Mouse (Mus musculus) kidney, embryonic 15.5 days (tissue): ENCODE measurements around the gene Tmpo. TPM values are rescaled to one million over a fixed set of nuclear protein-coding genes. Genes with fewer than 3 reads are reported as not detected.

Experiments
- ATAC-seq: fragments of 200-750 bp; cut with Nextera tagmentation; replicated peaks from 2 replicates; pipeline ENCODE4 v1.8.0; 2017; ENCODE audit warnings: moderate TSS enrichment; ENCODE audit not compliant: low FRiP score
- H3K27ac ChIP-seq: fragments of 300-500 bp; sonication (generic); 2 replicates; pipeline ENCODE4 v1.5.1; 2015; ENCODE audit warnings: mild to moderate bottlenecking, inconsistent platforms
- H3K27me3 ChIP-seq: fragments of 300-500 bp; sonication (generic); 2 replicates; pipeline ENCODE4 v1.6.1; 2015; ENCODE audit warnings: inconsistent platforms
- H3K36me3 ChIP-seq: fragments of 300-500 bp; sonication (generic); 2 replicates; pipeline ENCODE4 v1.6.1; 2015; ENCODE audit warnings: inconsistent platforms
- H3K4me1 ChIP-seq: fragments of 300-500 bp; sonication (generic); 2 replicates; pipeline ENCODE4 v1.6.1; 2015; ENCODE audit warnings: inconsistent platforms
- H3K4me2 ChIP-seq: fragments of 300-500 bp; sonication (generic); 2 replicates; pipeline ENCODE4 v1.6.1; 2015; ENCODE audit warnings: moderate library complexity, mild to moderate bottlenecking, inconsistent platforms
- H3K4me3 ChIP-seq: fragments of 300-500 bp; sonication (generic); replicated peaks from 2 replicates; pipeline ENCODE4 v1.5.1; 2015; ENCODE audit warnings: mild to moderate bottlenecking, inconsistent platforms
- H3K9ac ChIP-seq: fragments of 300-500 bp; sonication (generic); 2 replicates; pipeline ENCODE4 v1.6.1; 2015; ENCODE audit warnings: mild to moderate bottlenecking, inconsistent platforms
- H3K9me3 ChIP-seq: fragments of 300-500 bp; sonication (generic); replicated peaks from 2 replicates; pipeline ENCODE4 v1.6.1; 2016; ENCODE audit warnings: inconsistent platforms
- WGBS: fragments of 180-500 bp; shearing (Covaris S2); methylation state at CpG from one replicate; pipeline ENCODE4 v1.1.7; 2015; ENCODE audit warnings: mixed read lengths; 5-methylcytosine and 5-hydroxymethylcytosine counted together
- polyA plus RNA-seq: library from polyadenylated mRNA; unstranded; fragments of >200 nt; fragmentation: Nextera tagmentation; extraction: Ambion mirVana; gene quantifications from 2 replicates; pipeline ENCODE4 v1.2.1, GENCODE M21; 2015

The Tmpo gene
- polyA plus RNA-seq = 228 and 250 TPM in 2 replicates

- no peaks in the 10 kb centered on the region for H3K27me3 ChIP-seq
- WGBS = 6% methylated on average over 18 of the region's 18 CpGs
- H3K4me2 ChIP-seq = peak within 1 kb of the TSS; percentile 60
- H3K9ac ChIP-seq = peak within 1 kb of the TSS; percentile 55
- peak within 1 kb of the TSS; percentile 100 for H3K27ac ChIP-seq
- H3K4me1 ChIP-seq = peaks cover 28% of the 10 kb centered on the region
- H3K4me3 ChIP-seq = peak within 1 kb of the TSS; percentile 56
- H3K9me3 ChIP-seq = no peaks in the 10 kb centered on the region
- no peak for ATAC-seq
- no peaks in the 10 kb centered on the region for H3K36me3 ChIP-seq
Observed at GRCm38 (mm10) chr10:91180761-91181460, at the start of gene Tmpo. Tmpo (minus strand) TSS chr10:91181315.

DNA sequence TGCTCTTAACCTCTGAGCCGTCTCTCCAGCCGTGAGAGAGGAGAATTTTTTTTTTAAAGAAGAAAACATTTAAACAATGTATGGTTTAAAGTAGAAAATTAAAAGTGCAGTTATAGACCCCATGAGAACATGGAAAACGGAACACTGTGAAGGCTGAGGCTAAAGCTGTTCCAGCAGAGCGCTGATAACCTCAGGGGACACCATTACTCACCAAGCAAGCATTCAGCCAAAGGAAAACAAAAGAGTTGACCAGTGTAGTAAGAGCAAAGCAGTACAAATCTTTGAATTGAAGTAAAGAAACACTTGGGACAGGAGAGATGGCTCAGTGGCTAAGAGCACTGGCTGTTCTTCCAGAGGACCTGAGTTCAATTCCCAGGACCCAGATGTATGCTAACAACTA is 49.3 kb upstream of the Tmpo start:
- WGBS = 38% methylated on average over 4 of the region's 4 CpGs
- ATAC-seq = 0 out of 2 replicates have a peak, but pooled peaks have one; percentile 49
- H3K27ac ChIP-seq = peak overlapping the region; percentile 90
- peaks cover 20% of the 10 kb centered on the region for H3K4me1 ChIP-seq
- no peaks in the 10 kb centered on the region for H3K27me3 ChIP-seq
- H3K9ac ChIP-seq = no peak overlapping the region
- no peak overlapping the region for H3K4me2 ChIP-seq
- H3K9me3 ChIP-seq = no peaks in the 10 kb centered on the region
- H3K36me3 ChIP-seq = no peaks in the 10 kb centered on the region
- no peak overlapping the region for H3K4me3 ChIP-seq

DNA sequence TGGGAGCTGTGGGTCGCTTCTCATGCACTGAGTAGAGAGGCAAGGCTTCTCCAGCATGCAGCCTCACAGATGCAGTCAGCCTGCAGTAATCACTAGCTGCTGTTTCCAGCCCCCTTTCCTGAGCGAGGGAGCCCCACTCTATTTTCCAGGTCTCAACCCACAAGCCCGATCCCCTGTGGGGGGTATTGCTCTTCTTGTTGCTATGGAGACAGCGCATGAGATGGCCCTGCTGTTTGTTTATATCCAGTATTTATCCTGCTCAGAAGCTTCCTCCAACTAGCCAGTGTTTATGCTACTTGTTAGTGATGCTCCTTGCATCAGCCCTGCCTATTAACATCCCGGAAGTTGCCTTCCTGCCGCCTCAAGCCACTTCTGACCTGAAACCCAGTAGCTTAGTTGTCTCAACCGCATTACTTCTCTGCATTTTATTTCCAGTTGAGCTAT is 48.4 kb upstream of the Tmpo start:
- peak; percentile 81 for ATAC-seq
- WGBS = 25% methylated on average over 7 of the region's 7 CpGs
- H3K4me2 ChIP-seq = peak overlapping the region; percentile 47
- no peaks in the 10 kb centered on the region for H3K9me3 ChIP-seq
- H3K4me3 ChIP-seq = peak overlapping the region; percentile 18; the same call in 1 of the 2 replicates
- no peaks in the 10 kb centered on the region for H3K36me3 ChIP-seq
- H3K27ac ChIP-seq = peak overlapping the region; percentile 90
- H3K9ac ChIP-seq = no peak overlapping the region
- peaks cover 20% of the 10 kb centered on the region for H3K4me1 ChIP-seq
- no peaks in the 10 kb centered on the region for H3K27me3 ChIP-seq

DNA sequence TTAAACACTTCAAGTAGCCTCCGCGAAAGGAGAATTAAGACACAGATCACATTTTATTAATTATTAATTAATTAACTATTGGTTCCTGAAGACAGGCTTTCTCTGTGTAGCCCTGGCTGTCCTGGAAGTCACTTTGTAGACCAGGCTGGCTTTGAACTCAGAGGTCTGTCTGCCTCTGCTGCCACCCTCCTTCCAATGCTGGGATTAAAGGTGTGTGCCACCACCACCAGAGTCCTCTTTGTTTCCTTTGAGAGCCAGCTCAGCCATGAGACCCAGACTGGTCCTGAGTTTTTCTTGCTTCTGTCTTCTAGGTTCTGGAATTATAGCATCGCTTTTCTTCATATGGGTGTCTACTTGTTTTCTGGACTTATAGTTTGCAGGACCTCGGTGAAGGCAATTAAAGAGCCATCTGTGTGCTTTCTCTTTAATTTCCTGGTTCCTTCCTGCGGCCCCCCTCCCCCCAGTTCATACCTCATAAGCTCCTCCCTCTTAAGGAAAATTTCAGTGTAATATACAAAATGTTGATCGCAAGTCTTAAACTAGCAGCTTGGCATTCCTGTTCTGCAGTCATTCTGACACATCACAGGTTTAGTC is 47.9 kb upstream of the Tmpo start:
- no peaks in the 10 kb centered on the region for H3K9me3 ChIP-seq
- H3K27me3 ChIP-seq = no peaks in the 10 kb centered on the region
- peak overlapping the region; percentile 47 for H3K4me2 ChIP-seq
- H3K4me1 ChIP-seq = peaks cover 20% of the 10 kb centered on the region
- peak overlapping the region; percentile 90 for H3K27ac ChIP-seq
- peak; percentile 44; the same call in 1 of the 2 replicates for ATAC-seq
- WGBS = 54% methylated on average over 6 of the region's 6 CpGs
- no peaks in the 10 kb centered on the region for H3K36me3 ChIP-seq
- H3K9ac ChIP-seq = no peak overlapping the region
- peak overlapping the region; percentile 18; the same call in 1 of the 2 replicates for H3K4me3 ChIP-seq

DNA sequence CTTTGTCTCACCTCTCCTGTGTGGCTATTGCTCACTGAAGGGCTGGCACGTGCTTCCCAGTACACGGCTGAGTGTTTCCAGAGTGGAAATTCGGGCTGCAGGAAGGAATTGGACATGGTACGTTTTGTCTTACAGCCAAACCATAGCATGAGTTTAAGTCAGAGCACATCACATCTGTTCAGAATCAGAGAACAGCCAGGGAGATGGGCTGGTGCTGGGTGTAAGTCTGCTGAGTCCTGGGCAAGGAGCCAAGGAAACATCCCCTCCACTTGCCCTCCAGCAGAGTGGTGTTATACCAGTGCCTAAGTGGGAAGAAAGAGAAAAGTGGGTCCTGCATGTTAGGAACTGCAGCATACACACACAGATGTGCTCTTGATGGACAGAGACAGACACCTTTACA is 45.9 kb upstream of the Tmpo start:
- Histone ChIP-seq H3K36me3 (no peaks in the 10 kb centered on the region), H3K27ac (no peak overlapping the region), H3K4me1 (peaks cover 30% of the 10 kb centered on the region), H3K4me2 (no peak overlapping the region), H3K9me3 (no peaks in the 10 kb centered on the region), H3K27me3 (no peaks in the 10 kb centered on the region), H3K4me3 (no peak overlapping the region), H3K9ac (no peak overlapping the region)
- ATAC-seq = no peak
- 79% methylated on average over 4 of the region's 4 CpGs for WGBS

DNA sequence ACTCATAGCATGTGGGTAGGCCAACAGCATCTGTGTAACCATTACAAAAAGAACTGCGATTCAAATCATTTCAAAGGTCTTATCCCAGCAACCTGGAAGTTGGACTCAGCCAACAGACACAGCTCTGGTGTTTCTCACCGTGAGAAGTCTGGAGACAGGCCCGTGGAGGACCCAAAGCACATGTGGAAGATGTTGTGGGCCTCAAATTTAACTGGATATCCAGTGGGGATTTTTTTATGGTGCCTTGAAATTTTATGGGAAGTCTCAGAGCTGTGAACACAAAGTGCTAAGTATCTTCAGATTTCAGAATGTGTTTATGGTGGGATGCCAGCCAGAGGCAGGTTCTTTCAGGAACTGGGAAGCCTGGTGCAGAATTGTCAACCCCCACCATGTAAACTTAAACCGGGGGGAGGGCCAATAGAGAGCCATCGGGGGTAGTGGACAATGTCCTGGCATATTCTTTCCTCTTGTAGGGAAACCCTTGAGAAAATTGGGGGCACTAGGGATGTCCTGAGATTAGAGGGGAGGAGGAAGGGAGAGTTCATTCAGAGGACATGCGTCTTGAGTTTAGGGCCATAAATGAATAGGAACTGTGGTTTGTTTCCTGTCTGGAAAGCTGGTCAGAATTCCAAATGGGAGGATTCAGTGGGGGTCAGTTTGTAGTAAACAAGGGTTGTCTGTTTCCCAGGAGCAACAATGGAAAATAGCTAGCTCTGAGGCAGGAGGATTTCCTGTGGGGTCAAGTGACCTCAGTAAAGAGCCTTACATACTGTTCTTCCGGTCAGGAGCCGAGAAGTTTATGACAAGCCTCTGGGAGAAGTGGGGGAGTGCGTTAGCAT is 41.5 kb upstream of the Tmpo start:
- 0 out of 2 replicates have a peak overlapping the region, but pooled peaks have one; percentile 3 for H3K4me2 ChIP-seq
- H3K27ac ChIP-seq = peak overlapping the region; percentile 63
- no peaks in the 10 kb centered on the region for H3K36me3 ChIP-seq
- WGBS = 37% methylated on average over 9 of the region's 9 CpGs
- H3K4me1 ChIP-seq = peaks cover 10% of the 10 kb centered on the region
- H3K4me3 ChIP-seq = no peak overlapping the region
- H3K9me3 ChIP-seq = no peaks in the 10 kb centered on the region
- peak; percentile 71 for ATAC-seq
- H3K9ac ChIP-seq = no peak overlapping the region
- H3K27me3 ChIP-seq = no peaks in the 10 kb centered on the region

GRCm38 (mm10) chr10:91208899-91209667 is 28.0 kb upstream of the Tmpo start:
- Histone ChIP-seq H3K27me3 (no peaks in the 10 kb centered on the region), H3K4me2 (no peak overlapping the region), H3K9ac (no peak overlapping the region), H3K36me3 (no peaks in the 10 kb centered on the region), H3K27ac (no peak overlapping the region), H3K9me3 (no peaks in the 10 kb centered on the region), H3K4me1 (no peaks in the 10 kb centered on the region), H3K4me3 (no peak overlapping the region)
- WGBS = 90% methylated on average over 11 of the region's 11 CpGs
- ATAC-seq = no peak

DNA sequence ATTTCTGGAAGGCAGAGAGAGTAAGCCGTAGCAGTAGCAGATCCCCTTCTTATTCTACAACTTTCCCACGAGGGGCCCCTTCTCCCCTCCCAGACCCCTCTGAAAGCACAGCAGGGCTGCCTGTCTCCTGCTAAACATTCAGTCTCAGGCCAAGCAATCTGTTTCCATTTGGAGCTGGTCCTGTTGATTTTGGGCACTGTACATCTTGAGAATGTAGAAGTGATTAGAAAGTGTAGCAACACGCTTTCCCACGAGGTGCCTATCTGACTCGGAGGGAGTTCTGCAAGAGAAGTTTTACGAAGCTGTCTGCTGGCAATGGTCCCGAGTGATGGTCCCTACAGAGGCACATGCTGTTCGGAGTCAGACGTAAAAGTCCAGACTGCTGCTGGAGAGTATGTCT is 27.3 kb upstream of the Tmpo start:
- Histone ChIP-seq H3K4me2 (no peak overlapping the region), H3K9ac (no peak overlapping the region), H3K4me3 (no peak overlapping the region), H3K27me3 (no peaks in the 10 kb centered on the region), H3K36me3 (no peaks in the 10 kb centered on the region), H3K4me1 (no peaks in the 10 kb centered on the region), H3K27ac (no peak overlapping the region), H3K9me3 (no peaks in the 10 kb centered on the region)
- ATAC-seq = no peak
- WGBS = 61% methylated on average over 9 of the region's 9 CpGs

- H3K4me3 ChIP-seq = no peak overlapping the region
- H3K36me3 ChIP-seq = no peaks in the 10 kb centered on the region
- no peaks in the 10 kb centered on the region for H3K9me3 ChIP-seq
- H3K4me2 ChIP-seq = no peak overlapping the region
- no peak for ATAC-seq
- H3K9ac ChIP-seq = no peak overlapping the region
- no peaks in the 10 kb centered on the region for H3K27me3 ChIP-seq
- H3K4me1 ChIP-seq = no peaks in the 10 kb centered on the region
- no peak overlapping the region for H3K27ac ChIP-seq
Observed at GRCm38 (mm10) chr10:91207275-91207674, 26.2 kb upstream of the Tmpo start.

DNA sequence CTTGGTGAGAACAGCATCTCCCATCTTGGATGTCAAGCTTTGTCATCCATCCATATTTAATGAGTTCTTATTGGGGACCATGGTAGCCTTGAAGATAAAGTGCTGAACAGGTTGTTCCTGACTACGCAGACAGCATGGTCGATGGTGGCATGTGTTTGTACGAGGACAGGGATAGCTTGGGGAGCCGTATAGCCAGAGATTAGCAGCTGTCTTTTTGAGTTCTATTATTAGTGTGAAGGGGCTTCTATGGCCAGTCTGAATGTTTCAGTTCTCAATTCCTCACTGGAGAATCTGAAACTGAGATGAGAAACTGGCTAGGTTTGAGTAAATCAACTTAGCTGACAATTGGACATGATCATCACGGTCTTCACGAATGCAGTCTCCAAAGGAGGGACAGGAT is 24.5 kb upstream of the Tmpo start:
- H3K4me3 ChIP-seq = no peak overlapping the region
- H3K4me1 ChIP-seq = no peaks in the 10 kb centered on the region
- no peak overlapping the region for H3K27ac ChIP-seq
- no peaks in the 10 kb centered on the region for H3K36me3 ChIP-seq
- H3K27me3 ChIP-seq = no peaks in the 10 kb centered on the region
- no peak overlapping the region for H3K4me2 ChIP-seq
- ATAC-seq = no peak
- H3K9me3 ChIP-seq = 0 out of 2 replicates have a peak, but pooled peaks cover 2% of the 10 kb centered on the region
- H3K9ac ChIP-seq = no peak overlapping the region
- 84% methylated on average over 6 of the region's 6 CpGs for WGBS

GRCm38 (mm10) chr10:91200581-91200980 is 19.5 kb upstream of the Tmpo start:
- Histone ChIP-seq H3K27me3 (no peaks in the 10 kb centered on the region), H3K36me3 (no peaks in the 10 kb centered on the region), H3K9ac (no peak overlapping the region), H3K4me1 (no peaks in the 10 kb centered on the region), H3K4me2 (no peak overlapping the region), H3K27ac (no peak overlapping the region), H3K9me3 (0 out of 2 replicates have a peak, but pooled peaks cover 3% of the 10 kb centered on the region), H3K4me3 (no peak overlapping the region)
- ATAC-seq = no peak
- WGBS = 93% methylated on average over 3 of the region's 3 CpGs
